Mouse (Mus musculus) embryonic fibroblast, embryonic 13.5 days (primary cell): ENCODE results near the gene Asap2. TPM values are rescaled to one million over a fixed set of nuclear protein-coding genes. Genes with fewer than 3 reads are reported as not detected.

Experiments used
- H3K27ac ChIP-seq: 2 replicates; pipeline ENCODE4 v1.5.1; 2012; ENCODE audit warnings: low read length, control low read depth, inconsistent platforms; ENCODE audit not compliant: insufficient read depth
- H3K4me1 ChIP-seq: 2 replicates; pipeline ENCODE4 v1.6.1; 2011; ENCODE audit warnings: low read length; ENCODE audit not compliant: control insufficient read depth, insufficient read depth
- H3K4me3 ChIP-seq: 2 replicates; pipeline ENCODE4 v1.5.1; 2011; ENCODE audit warnings: mild to moderate bottlenecking, control low read depth, low read length; ENCODE audit not compliant: insufficient read depth
- CTCF ChIP-seq: IDR thresholded peaks from 2 replicates; pipeline ENCODE4 v1.5.1; 2011; ENCODE audit warnings: mild to moderate bottlenecking, control low read depth, low read length, moderate library complexity, borderline replicate concordance; ENCODE audit not compliant: insufficient read depth
- POLR2A ChIP-seq: IDR thresholded peaks from 2 replicates; pipeline ENCODE4 v1.6.1; 2011; ENCODE audit warnings: low read depth, mild to moderate bottlenecking, control low read depth, low read length, moderate library complexity
- polyA plus RNA-seq: library from polyadenylated mRNA; stranded (reverse); fragments of >200 nt; gene quantifications from 2 replicates; pipeline ENCODE4 v1.2.4, GENCODE M21; 2011; ENCODE audit warnings: low read depth; ENCODE audit not compliant: missing spikeins, insufficient read length

Asap2 gene
- polyA plus RNA-seq, 1 experiment = 7.9 TPM

DNA sequence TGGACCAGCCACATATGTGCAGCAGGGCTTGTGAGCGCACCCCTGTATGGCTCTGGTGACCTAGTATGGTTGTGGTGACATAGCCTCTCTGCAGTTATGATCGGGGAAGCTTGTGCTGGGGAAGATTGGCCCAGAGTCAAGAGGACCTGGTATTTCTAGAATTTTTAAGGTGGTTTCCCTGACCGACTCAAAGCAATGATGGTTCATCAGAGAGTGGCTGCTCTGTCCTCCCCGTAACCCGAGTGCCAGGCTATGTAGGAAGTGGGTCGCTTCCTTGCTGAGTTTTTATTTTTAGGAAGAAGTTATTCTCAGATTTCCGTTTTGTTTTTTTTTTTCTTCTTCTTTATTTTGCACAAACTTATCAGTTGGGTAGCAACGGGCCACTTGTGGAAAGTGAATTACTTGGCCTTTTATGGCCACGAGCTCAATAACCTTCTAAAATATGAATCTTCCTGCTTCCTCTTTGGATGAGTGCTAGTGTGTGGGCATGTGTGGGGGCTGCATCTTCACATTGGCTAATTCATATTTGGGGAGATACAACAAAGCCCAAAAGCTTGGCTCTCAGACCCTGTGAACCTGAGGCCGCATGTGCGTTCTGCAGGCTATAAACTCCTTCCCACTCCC is 218.0 kb downstream of the Asap2 start:
- H3K27ac ChIP-seq = no peak overlapping the region
- peaks cover 7% of the 10 kb centered on the region for H3K4me1 ChIP-seq
- H3K4me3 ChIP-seq = no peak overlapping the region
- TF ChIP-seq CTCF (no peak), POLR2A (no peak)

DNA sequence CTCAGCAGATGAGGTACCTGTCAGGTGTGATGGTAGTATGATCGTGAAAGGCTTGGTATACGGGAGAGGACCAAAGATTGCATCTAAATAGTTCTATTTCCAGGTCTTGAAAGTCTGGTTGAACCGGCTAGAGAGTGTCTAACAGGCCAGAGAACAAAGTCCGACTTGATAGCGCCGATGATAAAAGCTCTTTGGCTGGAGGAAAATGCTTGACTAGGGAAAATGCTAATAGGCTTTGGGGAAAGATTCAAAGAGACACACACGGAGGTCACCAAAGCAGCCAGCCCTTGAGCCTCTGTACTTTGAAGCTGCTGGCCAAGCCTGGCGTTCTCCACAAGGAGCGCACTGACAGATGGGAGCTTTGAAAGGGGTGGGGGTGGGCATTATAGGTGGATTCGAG is 219.0 kb downstream of the Asap2 start:
- Histone ChIP-seq H3K27ac (no peak overlapping the region), H3K4me1 (peaks cover 7% of the 10 kb centered on the region), H3K4me3 (no peak overlapping the region)
- TF ChIP-seq POLR2A (no peak), CTCF (no peak)

DNA sequence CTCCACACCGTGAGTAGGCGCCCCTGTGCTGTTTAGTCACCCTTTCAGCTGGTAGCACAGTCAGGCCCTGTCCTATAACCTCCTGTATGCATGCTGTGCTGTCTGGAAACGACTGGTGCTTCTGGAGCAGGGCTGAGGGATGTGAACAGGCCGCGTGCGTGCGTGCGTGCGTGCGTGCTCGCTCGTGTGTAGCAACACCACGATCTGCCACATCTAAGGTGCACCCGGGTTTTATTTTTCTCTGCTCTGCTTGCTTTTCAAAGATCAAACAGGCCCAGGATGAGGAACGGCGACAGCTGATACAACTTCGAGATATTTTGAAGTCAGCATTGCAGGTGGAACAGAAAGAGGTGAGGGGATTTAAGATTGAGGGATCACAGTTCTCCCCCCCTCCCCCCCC is 222.6 kb downstream of the Asap2 start:
- Histone ChIP-seq H3K4me1 (no peaks in the 10 kb centered on the region), H3K4me3 (no peak overlapping the region), H3K27ac (no peak overlapping the region)
- TF ChIP-seq CTCF (no peak), POLR2A (no peak)

DNA sequence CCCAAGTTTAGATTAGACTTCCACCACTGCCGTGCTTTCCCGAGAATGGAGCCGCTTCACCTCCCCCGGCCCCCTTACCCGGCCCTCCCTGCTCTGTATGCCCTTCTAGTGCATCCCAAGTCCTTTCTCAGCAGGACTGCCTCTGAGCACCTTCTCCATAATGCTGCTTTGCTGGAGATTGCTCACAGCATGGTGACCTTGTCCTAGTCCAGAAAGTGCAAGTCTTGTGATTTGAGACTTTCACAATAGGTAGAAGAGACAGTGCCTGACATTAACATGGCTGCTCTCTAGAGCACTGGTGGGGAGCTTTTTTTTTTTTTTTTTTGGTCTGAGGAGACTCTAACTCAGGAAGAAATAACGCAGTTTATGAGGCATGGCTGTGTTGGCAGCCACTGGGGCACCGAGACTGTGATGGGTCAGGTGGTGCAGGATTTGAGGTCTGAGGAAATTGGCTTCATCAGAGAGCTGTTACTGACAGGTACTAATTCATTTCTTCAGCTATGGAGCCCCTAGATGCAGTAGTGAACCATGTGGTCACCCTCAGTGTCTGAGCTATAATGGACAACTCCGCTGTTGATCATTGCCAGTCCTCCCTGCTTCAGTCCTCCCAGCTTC is 224.4 kb downstream of the Asap2 start:
- TF ChIP-seq CTCF = no peak
- TF ChIP-seq POLR2A = no peak

DNA sequence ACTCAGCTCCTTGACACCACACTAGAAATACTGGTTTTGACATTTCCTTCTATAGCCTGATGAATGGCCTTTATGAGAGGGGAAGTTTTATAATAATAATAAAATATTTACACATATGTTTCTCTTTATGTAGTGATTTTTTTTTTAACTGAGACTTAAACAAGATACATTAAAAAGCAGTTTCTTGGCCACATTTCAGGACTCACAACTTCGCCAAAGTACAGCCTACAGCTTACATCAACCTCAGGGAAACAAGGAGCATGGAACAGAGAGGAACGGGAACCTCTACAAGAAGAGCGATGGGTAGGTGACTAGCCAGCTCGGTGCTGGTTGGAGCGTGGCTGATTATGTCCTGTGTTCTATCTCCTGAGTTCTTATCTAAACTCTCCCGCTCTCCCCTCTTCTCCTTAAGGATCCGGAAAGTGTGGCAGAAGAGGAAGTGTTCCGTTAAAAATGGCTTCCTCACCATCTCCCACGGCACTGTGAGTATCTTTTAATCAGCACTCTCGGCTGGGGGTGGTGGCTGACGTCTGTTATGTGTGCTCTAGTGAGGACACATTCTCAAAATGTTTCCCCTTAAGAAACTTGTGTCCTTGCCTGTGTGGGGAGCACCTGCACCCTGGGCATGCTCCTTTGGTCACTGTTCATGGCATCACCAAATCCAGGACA is 227.7 kb downstream of the Asap2 start:
- Histone ChIP-seq H3K4me1 (no peaks in the 10 kb centered on the region), H3K4me3 (no peak overlapping the region), H3K27ac (no peak overlapping the region)
- no peak for TF ChIP-seq POLR2A
- no peak for TF ChIP-seq CTCF

More for the DNA sequence above, 224.4 kb downstream of the Asap2 start:
- H3K4me1 ChIP-seq = no peaks in the 10 kb centered on the region
- no peak overlapping the region for H3K4me3 ChIP-seq
- H3K27ac ChIP-seq = no peak overlapping the region

DNA sequence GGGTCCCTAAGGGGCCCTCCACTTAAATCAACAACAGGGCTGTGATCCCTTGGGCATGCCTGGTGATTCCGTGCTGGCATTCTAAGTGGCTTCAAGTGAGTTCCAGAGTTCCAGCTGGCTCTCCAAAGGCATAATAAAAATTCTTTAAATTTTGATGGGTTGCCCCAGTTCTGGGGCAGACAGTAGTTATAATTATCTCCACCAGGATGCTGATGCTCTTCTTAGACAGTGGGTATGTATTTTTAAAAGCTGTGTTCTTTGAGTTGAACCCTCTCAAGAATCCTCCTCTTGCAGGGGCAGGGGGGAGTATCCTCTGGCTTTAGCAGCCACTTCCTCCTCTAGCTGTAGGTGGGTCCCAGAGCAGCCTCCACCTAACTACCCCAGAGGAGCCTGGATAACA is 230.3 kb downstream of the Asap2 start:
- Histone ChIP-seq H3K27ac (no peak overlapping the region), H3K4me3 (no peak overlapping the region), H3K4me1 (no peaks in the 10 kb centered on the region)
- no peak for TF ChIP-seq CTCF
- no peak for TF ChIP-seq POLR2A

DNA sequence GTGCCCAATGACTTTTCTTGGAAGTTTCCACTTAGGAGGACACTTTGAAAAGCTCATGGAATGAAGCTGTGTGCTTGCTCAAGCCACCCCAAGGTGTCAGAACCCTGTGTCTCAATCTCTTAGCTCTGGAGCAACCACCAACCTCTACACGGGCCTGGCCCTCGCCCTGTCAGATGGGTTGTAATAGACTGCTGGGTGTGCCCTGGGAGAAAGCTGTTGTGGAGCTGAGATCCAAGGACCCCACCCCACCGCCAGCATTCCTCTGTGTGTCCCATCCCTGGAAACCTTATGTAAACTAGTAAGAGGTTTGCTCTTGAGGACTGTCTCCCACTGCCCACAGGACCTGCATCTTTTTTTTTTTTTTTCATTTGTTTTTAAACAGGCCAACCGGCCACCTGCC is 233.7 kb downstream of the Asap2 start:
- no peak overlapping the region for H3K27ac ChIP-seq
- H3K4me1 ChIP-seq = peaks cover 7% of the 10 kb centered on the region; the same call in 1 of the 2 replicates
- no peak for TF ChIP-seq CTCF
- TF ChIP-seq POLR2A = no peak
- no peak overlapping the region for H3K4me3 ChIP-seq

DNA sequence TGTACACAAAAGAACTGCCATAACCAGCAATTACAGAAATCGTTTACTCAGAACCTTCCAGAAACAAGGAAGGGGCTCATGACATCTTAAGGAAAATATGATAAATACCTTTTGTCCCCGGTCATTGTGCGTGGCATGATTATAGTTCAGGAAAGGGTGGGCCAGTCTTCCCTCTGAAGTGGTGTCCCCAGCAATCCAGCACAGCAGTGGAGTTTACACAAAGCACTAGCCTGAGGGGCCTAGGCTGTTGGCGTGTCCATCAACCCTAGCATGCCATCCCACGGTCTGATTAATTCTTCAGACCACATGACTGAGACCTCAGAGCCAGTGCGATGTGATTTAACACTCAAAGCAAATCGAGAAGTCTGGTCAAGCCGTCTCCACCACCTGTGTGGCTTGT is 235.1 kb downstream of the Asap2 start:
- Histone ChIP-seq H3K27ac (no peak overlapping the region), H3K4me3 (no peak overlapping the region), H3K4me1 (peaks cover 7% of the 10 kb centered on the region; the same call in 1 of the 2 replicates)
- no peak for TF ChIP-seq POLR2A
- no peak for TF ChIP-seq CTCF

DNA sequence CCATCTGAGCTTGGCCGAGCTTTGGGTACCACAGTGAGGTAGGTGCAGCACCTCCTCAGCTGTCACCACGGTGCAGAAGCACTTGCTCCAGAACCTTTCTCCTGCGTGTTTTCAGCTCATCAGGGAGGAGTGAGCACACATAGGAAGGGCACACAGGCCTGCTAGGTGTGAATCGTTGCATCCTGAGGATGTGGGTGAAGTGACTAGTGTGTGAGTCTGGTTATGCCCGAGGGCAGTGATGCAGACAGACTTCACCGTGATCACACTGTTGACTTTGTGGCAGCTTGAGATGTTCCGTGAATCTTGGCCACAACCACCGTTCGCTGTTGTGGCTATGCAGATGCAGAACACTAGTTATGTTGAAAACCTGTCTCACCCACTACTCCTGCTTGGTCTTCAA is 236.1 kb downstream of the Asap2 start:
- H3K4me1 ChIP-seq = peaks cover 7% of the 10 kb centered on the region; the same call in 1 of the 2 replicates
- no peak overlapping the region for H3K27ac ChIP-seq
- no peak for TF ChIP-seq POLR2A
- TF ChIP-seq CTCF = no peak

More for the DNA sequence above, 236.1 kb downstream of the Asap2 start:
- no peak overlapping the region for H3K4me3 ChIP-seq
